Mouse (Mus musculus): Measurements from ENCODE around the gene Cpt1c. TPM values are rescaled to one million over a fixed set of nuclear protein-coding genes. Genes with fewer than 3 reads are reported as not detected.

The Cpt1c gene
- total and polyA plus RNA-seq, 2 experiments from 2014 or later, result 54.0 to 88.1 TPM

DNA sequence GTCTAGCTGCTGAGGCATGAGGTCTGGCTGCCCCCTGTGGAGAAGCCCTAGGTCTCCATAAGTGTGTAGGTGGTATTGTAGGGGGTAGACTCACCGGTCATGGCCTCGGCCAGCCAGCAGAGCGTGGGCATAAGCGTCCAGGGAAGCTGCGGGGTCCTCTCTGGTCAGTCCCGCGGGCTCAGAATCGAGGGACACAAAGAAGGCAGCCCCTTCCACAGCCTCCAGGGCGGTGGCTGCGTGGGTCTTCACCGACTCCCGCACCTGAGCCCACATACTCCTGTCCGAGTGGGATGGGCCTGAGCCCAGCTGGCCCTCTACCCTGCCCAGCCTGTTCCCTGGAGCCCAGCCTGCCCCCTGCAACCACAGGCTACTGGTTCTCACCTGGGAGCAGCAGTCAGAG lies 9.7 kb downstream of the Cpt1c start:
- Histone ChIP-seq H3K36me3 (ENCODE audit: insufficient read depth, low read length) (peaks cover 38% of the 10 kb centered on the region), H3K27me3 (ENCODE audit: insufficient read depth, low read length) (no peaks in the 10 kb centered on the region), H3K27ac (ENCODE audit: low read depth, low read length) (no peak overlapping the region), H3K4me1 (ENCODE audit: insufficient read depth, low read length) (no peaks in the 10 kb centered on the region), H3K4me2 (ENCODE audit: low read depth, low read length, poor library complexity, severe bottlenecking) (no peak overlapping the region), H3K9me3 (ENCODE audit: low read length) (no peaks in the 10 kb centered on the region), H3K9ac (replicated peaks; ENCODE audit: low read length, poor library complexity, severe bottlenecking) (no peak overlapping the region), H3K4me3 (ENCODE audit: low read depth, low read length) (no peak overlapping the region)
- no peak for TF ChIP-seq CTCF (IDR thresholded peaks at IDR 0.05)
- no peak for ATAC-seq (ENCODE audit: low FRiP score)
- DNase-seq (ENCODE audit: low spot score), result no peak
- WGBS, result 92% methylated on average over 13 of the region's 13 CpGs

GRCm38 (mm10) chr7:44962831-44963230 lies 11.8 kb downstream of the Cpt1c start:
- H3K36me3 ChIP-seq (ENCODE audit: insufficient read depth, low read length), result peaks cover 46% of the 10 kb centered on the region
- H3K4me2 ChIP-seq (ENCODE audit: low read depth, low read length, poor library complexity, severe bottlenecking), result no peak overlapping the region
- ATAC-seq (ENCODE audit: low FRiP score) (no peak), DNase-seq (ENCODE audit: low spot score) (no peak)
- H3K9ac ChIP-seq (replicated peaks; ENCODE audit: low read length, poor library complexity, severe bottlenecking), result no peak overlapping the region
- TF ChIP-seq CTCF (IDR thresholded peaks at IDR 0.05), result no peak
- no peak overlapping the region for H3K27ac ChIP-seq (ENCODE audit: low read depth, low read length)
- H3K27me3 ChIP-seq (ENCODE audit: insufficient read depth, low read length), result no peaks in the 10 kb centered on the region
- H3K4me1 ChIP-seq (ENCODE audit: insufficient read depth, low read length), result no peaks in the 10 kb centered on the region
- no peak overlapping the region for H3K4me3 ChIP-seq (ENCODE audit: low read depth, low read length)
- WGBS, result 90% methylated on average over 5 of the region's 5 CpGs
- no peaks in the 10 kb centered on the region for H3K9me3 ChIP-seq (ENCODE audit: low read length)

- Histone ChIP-seq H3K4me1 (ENCODE audit: insufficient read depth, low read length) (no peaks in the 10 kb centered on the region), H3K4me3 (ENCODE audit: low read depth, low read length) (no peak overlapping the region), H3K9ac (replicated peaks; ENCODE audit: low read length, poor library complexity, severe bottlenecking) (no peak overlapping the region), H3K27ac (ENCODE audit: low read depth, low read length) (no peak overlapping the region), H3K9me3 (ENCODE audit: low read length) (no peaks in the 10 kb centered on the region), H3K4me2 (ENCODE audit: low read depth, low read length, poor library complexity, severe bottlenecking) (no peak overlapping the region), H3K36me3 (ENCODE audit: insufficient read depth, low read length) (peaks cover 46% of the 10 kb centered on the region), H3K27me3 (ENCODE audit: insufficient read depth, low read length) (no peaks in the 10 kb centered on the region)
- ATAC-seq (ENCODE audit: low FRiP score), result no peak
- TF ChIP-seq CTCF (IDR thresholded peaks at IDR 0.05), result no peak
- 84% methylated on average over 8 of the region's 8 CpGs for WGBS
- no peak for DNase-seq (ENCODE audit: low spot score)
These were observed 12.3 kb downstream of the Cpt1c start for GRCm38 (mm10) chr7:44962337-44962736.

- H3K4me2 ChIP-seq (ENCODE audit: low read depth, low read length, poor library complexity, severe bottlenecking), result no peak overlapping the region
- no peak overlapping the region for H3K4me3 ChIP-seq (ENCODE audit: low read depth, low read length)
- TF ChIP-seq CTCF (IDR thresholded peaks at IDR 0.05), result no peak
- H3K4me1 ChIP-seq (ENCODE audit: insufficient read depth, low read length), result no peaks in the 10 kb centered on the region
- peaks cover 40% of the 10 kb centered on the region for H3K36me3 ChIP-seq (ENCODE audit: insufficient read depth, low read length)
- no peak for DNase-seq (ENCODE audit: low spot score)
- no peaks in the 10 kb centered on the region for H3K9me3 ChIP-seq (ENCODE audit: low read length)
- no peak overlapping the region for H3K27ac ChIP-seq (ENCODE audit: low read depth, low read length)
- ATAC-seq (ENCODE audit: low FRiP score), result no peak
- 94% methylated on average over 13 of the region's 13 CpGs for WGBS
- no peak overlapping the region for H3K9ac ChIP-seq (replicated peaks; ENCODE audit: low read length, poor library complexity, severe bottlenecking)
- no peaks in the 10 kb centered on the region for H3K27me3 ChIP-seq (ENCODE audit: insufficient read depth, low read length)
These were observed 14.1 kb downstream of the Cpt1c start for GRCm38 (mm10) chr7:44960512-44960910.

DNA sequence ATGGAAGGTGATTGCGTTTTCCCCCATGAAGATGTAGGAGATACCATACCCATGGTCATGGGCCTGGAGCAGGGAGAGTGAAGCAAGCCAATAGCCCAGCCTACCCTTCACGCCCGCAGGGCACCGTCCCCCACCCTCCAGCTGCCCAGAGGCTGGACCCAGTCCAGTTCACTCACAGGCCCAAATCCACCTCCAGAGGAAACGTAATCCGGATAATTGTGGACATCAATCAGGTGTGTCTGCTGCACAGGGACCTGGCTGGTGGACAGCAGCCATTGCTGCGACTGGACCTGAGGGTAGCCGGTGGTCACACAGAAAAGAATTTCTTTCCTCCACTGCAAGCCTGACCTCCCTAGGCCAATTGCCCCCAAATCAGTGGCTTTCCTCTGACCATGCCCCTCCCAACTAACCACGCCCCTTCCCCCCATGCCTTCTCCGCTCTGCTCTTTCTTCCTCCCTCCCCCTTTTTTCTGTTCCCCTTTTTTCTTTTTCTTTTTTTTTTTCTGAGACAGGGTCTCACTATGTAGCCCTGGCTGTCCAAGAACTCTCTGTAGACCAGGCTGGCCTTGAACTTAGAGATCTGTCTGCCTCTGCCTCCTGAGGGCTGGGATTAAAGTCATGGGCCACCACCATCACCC lies 14.7 kb downstream of the Cpt1c start:
- Histone ChIP-seq H3K4me3 (ENCODE audit: low read depth, low read length) (no peak overlapping the region), H3K9ac (replicated peaks; ENCODE audit: low read length, poor library complexity, severe bottlenecking) (no peak overlapping the region), H3K4me1 (ENCODE audit: insufficient read depth, low read length) (no peaks in the 10 kb centered on the region), H3K4me2 (ENCODE audit: low read depth, low read length, poor library complexity, severe bottlenecking) (no peak overlapping the region), H3K9me3 (ENCODE audit: low read length) (no peaks in the 10 kb centered on the region), H3K27ac (ENCODE audit: low read depth, low read length) (no peak overlapping the region), H3K27me3 (ENCODE audit: insufficient read depth, low read length) (no peaks in the 10 kb centered on the region), H3K36me3 (ENCODE audit: insufficient read depth, low read length) (peaks cover 36% of the 10 kb centered on the region)
- no peak for TF ChIP-seq CTCF (IDR thresholded peaks at IDR 0.05)
- 90% methylated on average over 10 of the region's 10 CpGs for WGBS
- ATAC-seq (ENCODE audit: low FRiP score) (no peak), DNase-seq (ENCODE audit: low spot score) (no peak)

GRCm38 (mm10) chr7:44959281-44959680 lies 15.4 kb downstream of the Cpt1c start:
- ATAC-seq (ENCODE audit: low FRiP score) (no peak), DNase-seq (ENCODE audit: low spot score) (no peak)
- TF ChIP-seq CTCF (IDR thresholded peaks at IDR 0.05), result no peak
- peaks cover 33% of the 10 kb centered on the region for H3K36me3 ChIP-seq (ENCODE audit: insufficient read depth, low read length)
- H3K27me3 ChIP-seq (ENCODE audit: insufficient read depth, low read length), result no peaks in the 10 kb centered on the region
- 85% methylated on average over 8 of the region's 8 CpGs for WGBS
- no peak overlapping the region for H3K4me2 ChIP-seq (ENCODE audit: low read depth, low read length, poor library complexity, severe bottlenecking)
- no peaks in the 10 kb centered on the region for H3K4me1 ChIP-seq (ENCODE audit: insufficient read depth, low read length)
- H3K9ac ChIP-seq (replicated peaks; ENCODE audit: low read length, poor library complexity, severe bottlenecking), result no peak overlapping the region
- no peaks in the 10 kb centered on the region for H3K9me3 ChIP-seq (ENCODE audit: low read length)
- no peak overlapping the region for H3K27ac ChIP-seq (ENCODE audit: low read depth, low read length)
- no peak overlapping the region for H3K4me3 ChIP-seq (ENCODE audit: low read depth, low read length)

Data from midbrain, postnatal 0 days (tissue).